Mouse (Mus musculus) spleen, adult 2 months (tissue): ENCODE measurements at regions not wholly inside any gene's neighbourhood (a gene's known extent, or its start where the extent isn't known, plus 50 kb on each side); places are given as distances from the start of the nearest gene placed in this dataset.
A peak's percentile ranks its signal among the peaks of the same experiment; 100 is the strongest.

Experiments
- DNase-seq, 2 experiments: peaks; one replicate each; pipeline versions ENCODE4 v3.0.0 to v3.0.0-alpha.2; 2012 to 2021; ENCODE audit warnings: low spot score in 2 of 2, low read depth in 1 of 2
- H3K27ac ChIP-seq: fragments of 200-500 bp; 2 replicates; pipeline ENCODE4 v1.5.1; 2012; ENCODE audit warnings: low read length, inconsistent platforms; ENCODE audit not compliant: insufficient read depth
- H3K27me3 ChIP-seq: fragments of 200-500 bp; 2 replicates; pipeline ENCODE4 v1.6.1; 2012; ENCODE audit warnings: mild to moderate bottlenecking, moderate library complexity, low read length, inconsistent platforms; ENCODE audit not compliant: control insufficient read depth, insufficient read depth
- H3K36me3 ChIP-seq: fragments of 200-500 bp; 2 replicates; pipeline ENCODE4 v1.6.1; 2012; ENCODE audit warnings: mild to moderate bottlenecking, low read length, inconsistent platforms; ENCODE audit not compliant: control insufficient read depth, insufficient read depth
- H3K4me1 ChIP-seq: fragments of 200-500 bp; 2 replicates; pipeline ENCODE4 v1.6.1; 2011; ENCODE audit warnings: inconsistent platforms; ENCODE audit not compliant: control insufficient read depth, insufficient read depth, insufficient read length
- H3K4me3 ChIP-seq: fragments of 200-500 bp; 2 replicates; pipeline ENCODE4 v1.5.1; 2011; ENCODE audit warnings: mild to moderate bottlenecking, inconsistent platforms; ENCODE audit not compliant: insufficient read depth, insufficient read length; ENCODE audit errors: extremely low read depth
- CTCF ChIP-seq: fragments of 200-500 bp; IDR thresholded peaks from 2 replicates; pipeline ENCODE4 v1.5.1; 2011; ENCODE audit warnings: mild to moderate bottlenecking, inconsistent platforms; ENCODE audit not compliant: insufficient read depth, insufficient read length, insufficient replicate concordance; ENCODE audit errors: extremely low read depth
- POLR2A ChIP-seq: fragments of 200-500 bp; IDR thresholded peaks from 2 replicates; pipeline ENCODE4 v1.6.1; 2011; ENCODE audit warnings: low read depth, low read length, inconsistent platforms
- WGBS: fragments of 180-500 bp; shearing (Covaris S2); methylation state at CpG from one replicate; pipeline ENCODE4 v1.1.7; 2018; 5-methylcytosine and 5-hydroxymethylcytosine counted together

GRCm38 (mm10) chr16:95809127-95809876 is 107.4 kb downstream of the Ets2 start:
- H3K4me1 ChIP-seq, result peaks cover under 1% of the 10 kb centered on the region; the same call in 1 of the 2 replicates
- no peak overlapping the region for H3K4me3 ChIP-seq
- TF ChIP-seq CTCF (no peak), POLR2A (no peak)
- DNase-seq, result no peak
- H3K27ac ChIP-seq, result no peak overlapping the region
- 91% methylated on average over 21 of the region's 21 CpGs for WGBS
- H3K27me3 ChIP-seq, result no peaks in the 10 kb centered on the region
- no peaks in the 10 kb centered on the region for H3K36me3 ChIP-seq

DNA sequence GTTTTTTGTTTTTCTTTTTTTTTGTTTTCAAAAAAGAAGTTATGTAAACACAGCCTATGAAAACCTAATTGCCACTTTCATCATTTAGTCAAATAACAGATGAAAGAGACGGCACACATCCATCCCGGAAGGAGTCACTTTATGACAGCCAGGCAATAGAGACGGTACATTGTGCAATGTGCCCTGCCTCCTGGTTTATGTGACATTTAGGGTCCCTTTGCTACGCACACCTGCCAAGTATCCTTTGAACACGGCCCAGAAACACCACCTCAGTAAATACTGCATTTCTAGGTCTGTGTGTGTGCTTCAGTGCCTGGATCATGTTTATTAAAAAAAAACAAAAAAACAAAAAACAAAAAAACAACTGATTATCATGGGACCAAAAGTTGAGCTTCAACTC is 104.6 kb downstream of the Ets2 start:
- WGBS, result 83% methylated on average over 5 of the region's 5 CpGs
- Histone ChIP-seq H3K4me1 (no peaks in the 10 kb centered on the region), H3K27ac (no peak overlapping the region), H3K4me3 (no peak overlapping the region), H3K27me3 (no peaks in the 10 kb centered on the region), H3K36me3 (no peaks in the 10 kb centered on the region)
- DNase-seq, result no peak
- no peak for TF ChIP-seq CTCF
- TF ChIP-seq POLR2A, result no peak

GRCm38 (mm10) chr16:95804199-95804598 is 102.3 kb downstream of the Ets2 start:
- no peak overlapping the region for H3K27ac ChIP-seq
- H3K27me3 ChIP-seq, result no peaks in the 10 kb centered on the region
- no peaks in the 10 kb centered on the region for H3K36me3 ChIP-seq
- H3K4me3 ChIP-seq, result no peak overlapping the region
- DNase-seq, result no peak
- 11% methylated on average over 1 of the region's 1 CpGs for WGBS
- no peaks in the 10 kb centered on the region for H3K4me1 ChIP-seq
- TF ChIP-seq POLR2A, result no peak
- no peak for TF ChIP-seq CTCF

- no peak for DNase-seq
- TF ChIP-seq POLR2A, result no peak
- no peak for TF ChIP-seq CTCF
- peaks cover 3% of the 10 kb centered on the region; the same call in 1 of the 2 replicates for H3K4me1 ChIP-seq
- H3K36me3 ChIP-seq, result no peaks in the 10 kb centered on the region
- no peak overlapping the region for H3K27ac ChIP-seq
- H3K4me3 ChIP-seq, result no peak overlapping the region
- H3K27me3 ChIP-seq, result no peaks in the 10 kb centered on the region
Observed at GRCm38 (mm10) chr16:95802641-95803040, 100.8 kb downstream of the Ets2 start.

- H3K27ac ChIP-seq, result no peak overlapping the region
Observed at GRCm38 (mm10) chr16:95802207-95802606, 100.3 kb downstream of the Ets2 start.

GRCm38 (mm10) chr16:95800911-95801442 is 99.1 kb downstream of the Ets2 start:
- no peak for DNase-seq
- no peaks in the 10 kb centered on the region for H3K36me3 ChIP-seq
- H3K27me3 ChIP-seq, result no peaks in the 10 kb centered on the region
- H3K4me3 ChIP-seq, result no peak overlapping the region
- H3K4me1 ChIP-seq, result peaks cover 3% of the 10 kb centered on the region; the same call in 1 of the 2 replicates
- no peak overlapping the region for H3K27ac ChIP-seq
- no peak for TF ChIP-seq POLR2A
- no peak for TF ChIP-seq CTCF
- WGBS, result 89% methylated on average over 7 of the region's 7 CpGs

More at GRCm38 (mm10) chr16:95802207-95802606, 100.3 kb downstream of the Ets2 start:
- Histone ChIP-seq H3K27me3 (no peaks in the 10 kb centered on the region), H3K4me1 (peaks cover 3% of the 10 kb centered on the region; the same call in 1 of the 2 replicates), H3K36me3 (no peaks in the 10 kb centered on the region), H3K4me3 (no peak overlapping the region)
- 78% methylated on average over 4 of the region's 4 CpGs for WGBS
- no peak for DNase-seq
- no peak for TF ChIP-seq CTCF
- TF ChIP-seq POLR2A, result no peak

DNA sequence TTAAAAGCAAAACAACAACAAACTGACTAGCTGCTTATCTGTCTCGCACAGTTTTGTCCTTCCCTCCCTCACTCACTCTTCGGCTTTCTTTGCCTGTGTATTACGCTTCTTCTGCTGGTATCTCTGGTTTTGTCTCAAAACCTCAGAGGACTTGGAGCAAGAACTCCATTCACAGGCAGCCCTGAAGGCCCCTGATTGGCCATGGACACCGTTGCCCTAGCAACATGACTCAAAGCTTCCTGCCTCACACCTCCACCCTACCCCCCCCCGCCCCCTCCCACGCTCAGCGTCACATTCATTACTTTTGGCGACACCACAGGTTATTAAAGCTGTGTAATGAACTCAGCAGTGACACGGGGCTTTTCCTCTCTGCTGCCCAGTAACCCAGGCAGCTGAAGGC is 96.7 kb downstream of the Ets2 start:
- Histone ChIP-seq H3K4me3 (no peak overlapping the region), H3K27me3 (no peaks in the 10 kb centered on the region), H3K27ac (no peak overlapping the region), H3K36me3 (no peaks in the 10 kb centered on the region), H3K4me1 (peaks cover 3% of the 10 kb centered on the region; the same call in 1 of the 2 replicates)
- 44% methylated on average over 9 of the region's 9 CpGs for WGBS
- peak in 1 of 2 experiments; percentile 34 for DNase-seq
- TF ChIP-seq POLR2A (no peak), CTCF (no peak)
